Mouse (Mus musculus) splenic B cell, adult 2 months (primary cell): ENCODE data around the gene Themis2.
"Not testable (repeated sequence)": the region's sequence is repeated elsewhere in the genome, so short reads cannot be mapped to it uniquely, and the experiment has no call there.

Source experiments
- DNase-seq: peaks from one replicate; pipeline ENCODE4 v3.0.0-alpha.2; 2011; ENCODE audit warnings: low read depth, low spot score
- H3K27me3 ChIP-seq: 2 replicates; pipeline ENCODE4 v1.6.1; 2012; ENCODE audit warnings: mild to moderate bottlenecking, low read length, moderate library complexity, mixed read lengths; ENCODE audit not compliant: control insufficient read depth, poor library complexity, insufficient read depth, severe bottlenecking
- H3K36me3 ChIP-seq: 2 replicates; pipeline ENCODE4 v1.6.1; 2012; ENCODE audit warnings: mild to moderate bottlenecking, low read length, moderate library complexity, mixed read lengths; ENCODE audit not compliant: control insufficient read depth, poor library complexity, insufficient read depth, severe bottlenecking

Gene Themis2

DNA sequence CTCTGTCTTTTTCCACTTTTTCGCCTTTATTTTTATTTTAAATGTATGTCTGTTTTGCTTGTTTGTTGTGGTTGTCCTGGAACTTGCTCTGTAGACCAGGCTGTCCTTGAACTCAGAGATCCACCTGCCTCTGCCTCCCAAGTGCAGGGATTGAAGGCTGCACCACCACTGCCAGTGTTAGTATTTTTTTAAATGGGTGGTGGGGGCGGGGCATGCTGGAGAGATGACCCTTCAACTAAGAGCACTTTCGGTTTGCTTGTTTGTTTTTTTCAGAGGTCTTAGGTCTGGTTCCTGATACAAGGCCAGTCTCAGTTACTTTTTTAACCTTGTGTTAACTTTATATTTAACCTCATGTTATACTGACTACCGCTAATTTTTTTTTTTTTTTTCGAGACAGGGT, 9.0 kb upstream of the Themis2 start:
- Histone ChIP-seq H3K36me3 (no peaks in the 10 kb centered on the region), H3K27me3 (no peaks in the 10 kb centered on the region)
- no peak for DNase-seq

DNA sequence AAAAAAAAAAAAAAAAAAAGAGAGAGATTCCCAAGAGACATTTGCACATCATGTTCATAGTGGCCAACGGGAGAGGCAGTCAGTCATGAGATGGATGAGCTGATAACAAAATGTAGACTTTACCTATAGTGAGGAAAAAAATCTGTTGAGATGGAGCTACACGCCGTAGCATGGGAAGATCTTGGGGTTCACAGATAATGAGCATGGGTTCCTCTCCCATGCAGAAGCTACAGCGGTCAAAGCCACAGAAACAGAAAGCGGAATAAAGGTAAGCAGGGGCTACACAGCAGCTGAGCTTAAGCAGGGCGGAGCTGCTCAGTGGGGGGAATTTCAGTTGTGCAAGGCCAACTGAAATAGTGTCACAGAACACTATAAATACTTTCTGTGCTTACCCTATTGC, 8.1 kb upstream of the Themis2 start:
- H3K27me3 ChIP-seq: no peaks in the 10 kb centered on the region
- no peaks in the 10 kb centered on the region for H3K36me3 ChIP-seq
- peak; percentile 79 for DNase-seq

DNA sequence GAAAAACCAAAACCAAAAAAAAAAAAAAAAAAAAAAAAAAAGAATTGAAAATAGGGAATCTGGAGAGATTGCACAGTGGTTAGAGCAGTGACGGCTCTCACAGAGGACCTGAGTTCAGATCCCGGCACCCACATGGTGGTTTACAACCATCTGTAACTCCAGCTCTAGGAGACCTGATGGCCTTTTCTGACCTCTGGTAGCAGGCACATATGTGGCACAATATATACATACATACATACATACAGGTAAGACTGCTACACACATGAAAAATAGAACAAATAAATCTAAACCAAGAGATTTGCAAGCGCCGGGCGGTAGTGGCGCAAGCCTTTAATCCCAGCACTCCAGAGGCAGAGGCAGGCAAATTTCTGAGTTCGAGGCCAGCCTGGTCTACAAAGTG, 7.7 kb upstream of the Themis2 start:
- no peaks in the 10 kb centered on the region for H3K27me3 ChIP-seq
- no peak for DNase-seq
- no peaks in the 10 kb centered on the region for H3K36me3 ChIP-seq

DNA sequence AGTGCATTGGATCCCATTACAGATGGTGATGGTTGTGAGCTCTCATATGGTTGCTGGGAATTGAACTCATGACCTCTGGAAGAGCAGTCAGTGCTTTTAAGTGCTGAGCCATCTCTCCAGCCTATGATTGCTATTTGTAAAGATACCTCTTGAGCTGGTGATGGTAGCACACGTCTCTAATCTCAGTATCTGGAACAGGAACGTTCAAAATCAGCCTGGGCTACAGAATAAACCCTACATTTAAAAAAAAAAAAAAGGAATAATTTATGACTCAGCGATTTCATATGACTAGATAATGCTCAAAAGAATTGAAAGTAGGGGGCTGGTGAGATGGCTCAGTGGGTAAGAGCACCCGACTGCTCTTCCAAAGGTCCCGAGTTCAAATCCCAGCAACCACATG, 7.0 kb upstream of the Themis2 start:
- no peaks in the 10 kb centered on the region for H3K27me3 ChIP-seq
- no peak for DNase-seq
- no peaks in the 10 kb centered on the region for H3K36me3 ChIP-seq

DNA sequence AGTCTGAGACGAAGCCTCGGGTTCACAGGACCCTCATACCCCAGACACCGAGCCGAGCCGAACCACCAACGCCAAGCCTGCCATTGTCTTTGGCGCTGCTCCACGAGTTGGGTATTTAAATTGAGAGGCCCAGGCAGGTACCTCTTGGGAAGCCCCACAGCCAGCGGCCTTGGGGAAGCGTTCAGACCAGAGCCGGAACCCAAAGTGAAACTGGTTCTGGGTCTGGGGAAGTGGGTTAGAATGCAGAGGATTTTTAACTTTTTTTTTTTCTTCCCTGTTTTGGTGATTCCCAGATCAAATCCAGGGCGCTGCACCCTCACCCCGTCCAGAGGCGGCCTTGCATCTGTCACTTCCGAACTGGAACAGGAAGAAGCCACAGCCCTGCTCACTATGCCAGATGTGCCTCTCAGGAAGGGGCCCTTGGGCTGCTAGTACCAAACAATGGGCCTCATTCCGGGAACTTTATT, 6.0 kb upstream of the Themis2 start:
- DNase-seq: peak; percentile 64
- no peaks in the 10 kb centered on the region for H3K36me3 ChIP-seq
- H3K27me3 ChIP-seq: no peaks in the 10 kb centered on the region

DNA sequence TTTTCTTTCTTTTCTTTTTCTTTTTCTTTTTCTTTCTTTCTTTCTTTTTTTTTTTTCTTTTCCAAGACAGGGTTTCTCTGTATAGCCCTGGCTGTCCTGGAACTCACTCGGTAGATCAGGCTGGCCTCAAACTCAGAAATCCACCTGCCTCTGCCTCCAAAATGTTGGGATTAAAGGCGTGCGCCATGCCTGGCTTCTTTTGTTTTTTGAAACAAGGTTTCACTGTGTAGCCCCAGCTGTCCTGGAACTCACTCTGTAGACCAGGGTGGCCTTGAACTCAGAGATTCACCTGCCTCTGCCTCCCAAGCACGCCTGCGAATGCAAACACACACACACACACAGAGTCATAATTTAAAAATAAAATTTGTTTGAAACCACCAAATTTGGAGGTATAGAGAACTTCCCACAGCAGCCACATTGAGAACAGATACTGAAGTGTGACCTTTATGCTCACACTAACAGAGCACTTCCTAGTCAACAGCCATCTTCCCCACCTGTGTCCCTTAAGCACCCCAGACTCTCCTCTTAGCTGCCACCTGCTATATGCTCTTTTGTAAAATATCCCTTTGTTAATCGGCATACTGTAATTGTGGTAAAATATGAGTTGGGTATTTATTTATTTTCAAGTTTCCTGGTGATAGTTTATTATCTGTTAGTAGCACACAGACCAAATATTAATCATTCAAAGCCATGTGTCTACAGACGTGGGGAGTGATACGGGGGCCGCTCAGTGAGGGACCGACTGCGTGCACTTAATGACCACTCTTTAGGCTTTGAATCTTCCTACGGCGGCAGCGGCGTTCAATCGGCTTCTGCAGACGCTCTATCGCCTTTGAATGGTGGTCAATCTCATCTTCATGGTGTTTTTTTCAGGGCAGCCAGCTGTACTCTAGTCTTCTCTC, 5.2 kb upstream of the Themis2 start:
- DNase-seq: peak; percentile 60
- Histone ChIP-seq H3K36me3 (no peaks in the 10 kb centered on the region), H3K27me3 (no peaks in the 10 kb centered on the region)

DNA sequence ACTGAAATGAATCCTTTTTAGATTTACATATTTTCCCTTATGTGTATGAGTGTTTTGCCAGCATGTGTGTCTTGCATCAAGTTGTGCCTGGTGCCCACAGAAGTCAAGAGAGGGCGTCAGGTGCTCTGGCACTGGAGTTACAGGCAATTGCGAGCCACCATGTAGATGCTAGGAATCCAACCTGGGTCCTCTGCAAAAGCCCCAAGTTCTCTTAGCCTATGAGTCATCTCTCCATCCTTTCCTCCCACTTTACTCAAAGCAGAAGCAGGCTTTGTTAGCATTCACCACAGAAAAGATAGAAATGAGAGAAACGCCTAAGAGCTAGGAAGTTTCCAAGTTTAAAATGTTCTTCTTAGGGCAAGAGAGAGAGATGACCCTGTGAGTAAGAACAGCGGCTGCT, 3.7 kb upstream of the Themis2 start:
- DNase-seq: peak; percentile 39
- Histone ChIP-seq H3K36me3 (no peaks in the 10 kb centered on the region), H3K27me3 (no peaks in the 10 kb centered on the region)

DNA sequence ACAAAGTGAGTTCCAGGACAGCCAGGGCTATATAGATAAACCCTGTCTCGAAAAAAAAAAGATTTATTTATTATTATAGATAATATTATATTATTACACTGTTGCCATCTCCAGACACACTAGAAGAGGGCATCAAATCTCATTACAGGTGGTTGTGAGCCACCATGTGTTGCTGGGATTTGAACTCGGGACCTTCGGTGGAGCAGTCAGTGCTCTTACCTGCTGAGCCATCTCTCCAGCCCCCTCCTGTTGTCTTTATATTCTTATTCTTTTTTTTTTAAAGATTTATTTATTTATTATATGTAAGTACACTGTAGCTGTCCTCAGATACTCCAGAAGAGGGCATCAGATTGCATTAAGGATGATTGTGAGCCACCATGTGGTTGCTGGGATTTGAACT, 2.5 kb upstream of the Themis2 start:
- H3K36me3 ChIP-seq, H3K27me3 ChIP-seq, DNase-seq: not testable (repeated sequence)

DNA sequence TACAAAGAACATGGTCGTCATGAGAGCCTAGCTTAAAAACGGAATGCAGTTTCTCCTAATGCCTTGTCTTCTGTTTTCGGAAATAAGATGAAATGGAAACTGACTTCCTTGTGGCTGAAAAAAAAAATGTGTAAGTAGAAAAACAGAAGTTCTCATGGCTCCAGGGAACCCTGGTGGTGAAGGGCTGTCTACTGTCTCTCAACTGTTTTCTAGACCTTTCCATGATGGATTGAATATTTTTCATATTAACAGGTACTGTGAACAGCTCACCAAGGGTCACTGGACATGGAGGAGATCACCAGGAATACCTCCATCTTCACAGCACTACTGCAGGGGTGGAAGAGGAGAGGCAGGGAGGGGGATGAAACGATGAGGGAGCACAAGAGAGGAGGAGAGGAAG, 1.8 kb upstream of the Themis2 start:
- H3K27me3 ChIP-seq: no peaks in the 10 kb centered on the region
- peak; percentile 64 for DNase-seq
- peaks cover 1% of the 10 kb centered on the region; the same call in 1 of the 2 replicates for H3K36me3 ChIP-seq

DNA sequence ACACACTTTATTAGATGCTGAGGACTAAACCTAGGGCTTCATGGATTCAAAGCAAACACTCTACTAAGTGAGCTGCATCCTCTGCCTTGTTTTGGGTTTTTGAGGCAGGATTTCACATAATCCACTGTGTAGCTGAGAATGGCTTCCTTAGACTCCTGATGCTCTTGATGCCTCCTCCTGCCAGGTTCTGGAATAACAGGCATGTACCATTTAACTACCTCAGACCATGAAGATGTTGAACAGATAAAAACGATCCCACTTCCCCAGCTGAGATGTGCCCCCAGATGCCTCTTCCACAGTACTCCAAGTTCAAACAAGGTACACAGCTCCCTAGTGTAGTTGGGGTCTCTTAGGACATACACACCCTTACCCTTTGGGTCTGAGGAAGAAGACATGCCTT, 1.3 kb upstream of the Themis2 start:
- Histone ChIP-seq H3K27me3 (no peaks in the 10 kb centered on the region), H3K36me3 (peaks cover 3% of the 10 kb centered on the region)
- DNase-seq: no peak

DNA sequence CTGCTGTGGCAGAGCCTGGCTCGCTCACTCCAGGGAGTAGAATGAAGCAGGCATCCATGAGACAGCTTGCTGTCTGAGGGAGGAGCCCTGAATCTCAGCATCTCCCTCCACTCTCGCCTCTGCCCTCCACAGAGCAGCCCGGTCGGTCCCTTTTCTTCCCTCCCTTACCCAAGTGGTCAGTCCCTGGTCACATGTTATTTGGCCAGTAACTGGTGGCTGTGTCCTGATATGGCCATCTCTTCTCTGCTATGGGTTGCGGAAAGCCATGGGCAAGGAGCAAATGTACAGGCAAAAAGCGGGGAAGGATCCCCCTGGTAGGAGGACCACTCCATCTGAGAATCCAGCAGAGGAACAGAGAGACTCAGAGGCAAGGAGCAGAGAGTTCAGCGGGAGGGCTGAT, 1.0 kb downstream of the Themis2 start:
- no peak for DNase-seq
- Histone ChIP-seq H3K36me3 (peaks cover 17% of the 10 kb centered on the region), H3K27me3 (no peaks in the 10 kb centered on the region)

DNA sequence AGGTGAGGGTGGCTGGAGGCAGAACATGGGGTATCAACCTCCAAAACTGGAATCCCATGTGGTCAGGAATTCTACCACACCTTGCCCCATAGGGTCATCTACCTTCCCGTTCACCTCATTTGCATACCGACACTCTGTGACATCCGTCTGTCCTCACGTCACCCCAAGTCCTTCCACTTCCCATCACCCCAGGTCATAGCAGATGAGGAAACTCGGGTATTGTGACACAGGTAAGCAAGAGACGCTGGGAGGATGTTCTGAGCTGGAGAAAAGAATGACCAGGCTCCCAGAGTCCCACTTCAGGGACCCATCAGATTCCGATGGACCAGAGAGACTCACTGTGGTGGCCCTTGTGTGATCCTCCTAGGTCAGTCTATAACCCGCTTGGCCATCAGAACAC, 1.4 kb downstream of the Themis2 start:
- Histone ChIP-seq H3K36me3 (peaks cover 21% of the 10 kb centered on the region), H3K27me3 (no peaks in the 10 kb centered on the region)
- peak; percentile 86 for DNase-seq

DNA sequence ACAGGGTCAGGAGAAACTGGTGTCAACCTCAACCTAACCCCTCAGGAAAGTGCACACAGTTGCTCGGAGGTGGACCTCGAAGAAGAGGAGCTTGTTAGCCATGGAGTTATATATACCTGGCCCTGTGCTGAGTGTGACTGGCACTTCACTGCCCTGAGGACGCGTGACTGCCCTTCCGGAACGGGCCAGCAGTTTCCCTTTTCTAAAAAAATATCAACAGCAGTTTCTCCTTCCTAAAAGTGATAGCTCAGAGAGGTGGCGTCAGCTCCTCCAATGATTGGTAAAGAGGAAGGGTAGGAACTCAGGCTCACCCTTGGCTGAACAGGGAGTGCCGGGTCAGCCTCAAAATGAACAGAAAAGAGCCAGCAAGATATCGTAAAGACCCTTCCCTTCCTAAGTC, 2.2 kb downstream of the Themis2 start:
- H3K27me3 ChIP-seq: no peaks in the 10 kb centered on the region
- DNase-seq: peak; percentile 78
- peaks cover 27% of the 10 kb centered on the region for H3K36me3 ChIP-seq

DNA sequence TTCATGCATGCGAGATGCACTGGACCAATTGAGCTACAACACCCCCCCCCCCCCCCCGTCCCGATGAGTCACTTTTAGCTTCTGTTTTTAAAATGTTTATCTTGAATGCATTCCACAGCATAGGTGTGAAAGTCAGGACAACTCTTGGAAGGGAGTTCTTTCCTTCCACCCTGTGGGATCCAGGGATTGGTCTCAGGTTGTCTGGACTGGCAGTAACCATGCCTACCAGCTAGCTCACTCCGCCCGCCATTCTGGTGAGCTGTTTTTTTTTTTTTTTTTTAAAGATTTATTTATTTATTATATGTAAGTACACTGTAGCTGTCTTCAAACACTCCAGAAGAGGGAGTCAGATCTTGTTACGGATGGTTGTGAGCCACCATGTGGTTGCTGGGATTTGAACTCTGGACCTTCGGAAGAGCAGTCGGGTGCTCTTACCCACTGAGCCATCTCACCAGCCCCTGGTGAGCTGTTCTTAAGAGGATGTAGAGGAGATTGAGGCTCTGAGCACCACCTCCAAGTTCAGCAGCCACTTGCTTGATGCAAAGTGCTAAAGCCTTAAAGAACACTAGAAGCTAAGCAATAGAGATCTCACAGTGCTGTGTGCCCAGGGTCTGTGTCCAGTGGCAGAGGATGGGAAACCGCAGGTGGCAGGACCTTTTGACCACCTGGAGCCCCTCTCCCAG, 2.7 kb downstream of the Themis2 start:
- H3K36me3 ChIP-seq: peaks cover 27% of the 10 kb centered on the region
- not testable (repeated sequence) for H3K27me3 ChIP-seq
- DNase-seq: peak; percentile 44

DNA sequence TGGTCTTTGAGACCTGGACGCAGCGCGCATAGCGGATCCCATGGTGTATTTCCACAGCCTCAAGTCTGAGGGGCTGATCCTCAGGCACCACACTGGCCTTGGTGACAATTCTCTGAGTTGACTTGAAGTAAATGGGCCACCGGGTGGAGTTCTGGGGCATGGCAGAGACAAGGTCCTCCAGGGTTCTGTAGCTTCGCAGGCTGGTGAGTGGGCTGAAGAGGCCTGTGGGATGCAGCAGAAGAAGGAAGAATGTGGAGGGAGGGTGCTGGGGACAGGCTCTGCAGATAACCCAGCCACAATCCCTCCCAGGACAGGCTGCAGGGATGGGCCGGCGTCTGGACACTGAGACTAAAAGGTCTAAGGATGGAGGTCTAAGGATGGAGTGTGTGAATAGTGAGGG, 6.5 kb downstream of the Themis2 start:
- no peaks in the 10 kb centered on the region for H3K27me3 ChIP-seq
- no peak for DNase-seq

More for the DNA sequence above, 6.5 kb downstream of the Themis2 start:
- peaks cover 47% of the 10 kb centered on the region for H3K36me3 ChIP-seq
